ENCODE assay signal across 7 mouse cellular contexts in genomic region chr10:121475672-121476146, GRCm38 (mm10). TPM values are rescaled to one million over a fixed set of nuclear protein-coding genes. Genes with fewer than 3 reads are reported as not detected.
DNase-seq lines count a peak whose midpoint lies in the region; ATAC-seq and TF ChIP-seq lines count a peak whose summit lies in the region.

No protein-coding gene starts in this region.

- DNase-seq in T-cell, adult 2 months (ENCODE audit: low spot score): peak; percentile 50
- peak; percentile 22 for DNase-seq in cerebellum, adult 11-12 months
- DNase-seq in urinary bladder, adult 2 months (ENCODE audit: low spot score): peak; percentile 71

- no peak overlapping the region; the same call in 1 of the 2 replicates for H3K27ac ChIP-seq in forebrain, embryonic 16.5 days (ENCODE audit: low read length)
- H3K27ac ChIP-seq in hindbrain, embryonic 16.5 days (ENCODE audit: low read depth, low read length): peak overlapping the region; percentile 73
- peak overlapping the region; percentile 82 for H3K27ac ChIP-seq in liver, embryonic 12.5 days

- no peak; the same call in 1 of the 2 replicates for ATAC-seq in forebrain, embryonic 16.5 days
- peak; percentile 27 for ATAC-seq in hindbrain, embryonic 16.5 days
- ATAC-seq in liver, embryonic 12.5 days: peak; percentile 70

- peaks cover 42% of the 10 kb centered on the region for H3K79me2 ChIP-seq in myocyte (ENCODE audit: control insufficient read depth, insufficient read depth)

- under 1% methylated on average over 45 of the region's 45 CpGs for WGBS in forebrain, embryonic 16.5 days
- 0% methylated on average over 45 of the region's 45 CpGs for WGBS in hindbrain, embryonic 16.5 days
- WGBS in liver, embryonic 12.5 days (ENCODE audit: insufficient replicate concordance): under 1% methylated on average over 45 of the region's 45 CpGs

- H3K4me1 ChIP-seq in forebrain, embryonic 16.5 days (replicated peaks; ENCODE audit: control insufficient read depth, insufficient read depth, low read length): peaks cover 30% of the 10 kb centered on the region
- peaks cover 20% of the 10 kb centered on the region for H3K4me1 ChIP-seq in hindbrain, embryonic 16.5 days (ENCODE audit: control insufficient read depth, insufficient read depth, low read depth, low read length)
- H3K4me1 ChIP-seq in liver, embryonic 12.5 days: peaks cover 63% of the 10 kb centered on the region

- H3ac ChIP-seq in myocyte (ENCODE audit: control insufficient read depth, insufficient read length): peak overlapping the region; percentile 62

- peaks cover 11% of the 10 kb centered on the region for H3K27me3 ChIP-seq in forebrain, embryonic 16.5 days (replicated peaks; ENCODE audit: control insufficient read depth, insufficient read depth, low read length)
- H3K27me3 ChIP-seq in hindbrain, embryonic 16.5 days (replicated peaks; ENCODE audit: control insufficient read depth, insufficient read depth, low read length): no peaks in the 10 kb centered on the region; the same call in 1 of the 2 replicates
- H3K27me3 ChIP-seq in liver, embryonic 12.5 days (replicated peaks): no peaks in the 10 kb centered on the region; the same call in 1 of the 2 replicates
- H3K27me3 ChIP-seq in myocyte (ENCODE audit: control insufficient read depth, insufficient read depth, insufficient read length): no peaks in the 10 kb centered on the region

- H3K4me2 ChIP-seq in forebrain, embryonic 16.5 days (ENCODE audit: low read length): peak overlapping the region; percentile 99
- peak overlapping the region; percentile 95 for H3K4me2 ChIP-seq in hindbrain, embryonic 16.5 days (ENCODE audit: low read length)
- peak overlapping the region; percentile 99 for H3K4me2 ChIP-seq in liver, embryonic 12.5 days
- peak overlapping the region; percentile 89 for H3K4me2 ChIP-seq in myocyte (ENCODE audit: low read depth)

- no peak for TF ChIP-seq POLR2A in myocyte (IDR thresholded peaks at IDR 0.05; ENCODE audit: insufficient read length, low read depth)

- no peaks in the 10 kb centered on the region for H3K36me3 ChIP-seq in forebrain, embryonic 16.5 days (ENCODE audit: control insufficient read depth, insufficient read depth)
- no peaks in the 10 kb centered on the region for H3K36me3 ChIP-seq in hindbrain, embryonic 16.5 days (ENCODE audit: control insufficient read depth, insufficient read depth, low read length)
- H3K36me3 ChIP-seq in liver, embryonic 12.5 days: no peaks in the 10 kb centered on the region
- H3K36me3 ChIP-seq in myocyte (ENCODE audit: control insufficient read depth, insufficient read depth): no peaks in the 10 kb centered on the region

- H3K4me3 ChIP-seq in forebrain, embryonic 16.5 days (replicated peaks; ENCODE audit: low read length): peak overlapping the region; percentile 62
- H3K4me3 ChIP-seq in hindbrain, embryonic 16.5 days (ENCODE audit: low read length): peak overlapping the region; percentile 74
- H3K4me3 ChIP-seq in liver, embryonic 12.5 days: peak overlapping the region; percentile 80
- peak overlapping the region; percentile 92 for H3K4me3 ChIP-seq in myocyte

- no peaks in the 10 kb centered on the region for H3K9me3 ChIP-seq in forebrain, embryonic 16.5 days (ENCODE audit: control insufficient read depth, low read length)
- H3K9me3 ChIP-seq in hindbrain, embryonic 16.5 days (ENCODE audit: control insufficient read depth, low read length): no peaks in the 10 kb centered on the region
- no peaks in the 10 kb centered on the region for H3K9me3 ChIP-seq in liver, embryonic 12.5 days (replicated peaks)

- peak overlapping the region; percentile 64 for H3K9ac ChIP-seq in forebrain, embryonic 16.5 days (replicated peaks; ENCODE audit: low read depth, low read length)
- peak overlapping the region; percentile 77 for H3K9ac ChIP-seq in hindbrain, embryonic 16.5 days (ENCODE audit: low read depth, low read length)
- H3K9ac ChIP-seq in liver, embryonic 12.5 days: peak overlapping the region; percentile 84

TF ChIP-seq in myocyte, 11 proteins besides CTCF, POLR2A, EP300 and RAD21:
- TF ChIP-seq MYOD1 (IDR thresholded peaks at IDR 0.05; ENCODE audit: control insufficient read depth in 1 of 3, insufficient read length in 2 of 3, low read depth in 2 of 3) (peak in 1 of 3 experiments; percentile 7), CEBPB (IDR thresholded peaks at IDR 0.05; ENCODE audit: insufficient read depth, poor library complexity, severe bottlenecking) (no peak)

RNA-seq across cellular contexts. Expression of gene Rassf3, which starts 0.4 kb away (rescaled TPM):
- polyA plus RNA-seq in forebrain, embryonic 16.5 days (2015; fragmentation: Nextera tagmentation; extraction: Ambion mirVana): 4.1 and 5.3 TPM in 2 replicates
- polyA plus RNA-seq in hindbrain, embryonic 16.5 days (2015; fragmentation: Nextera tagmentation; extraction: Ambion mirVana): 5.3 and 6.0 TPM in 2 replicates
- 12.3 and 12.8 TPM in 2 replicates for polyA plus RNA-seq in liver, embryonic 12.5 days (2016; fragmentation: Nextera tagmentation; extraction: Ambion mirVana)
- 32.3 TPM for polyA plus RNA-seq in myocyte (2012; fragmentation: generic; extraction: Trizol)
- 106 and 139 TPM in 2 replicates for polyA plus RNA-seq in urinary bladder, adult 2 months (2012; rRNA removed)
